Mouse (Mus musculus) MEL (cell line): ENCODE measurements around the gene Cry1. TPM values are rescaled to one million over a fixed set of nuclear protein-coding genes. Genes with fewer than 3 reads are reported as not detected.

Experiments
- DNase-seq: peaks from one replicate; pipeline ENCODE4 v3.0.0; 2011; ENCODE audit warnings: low read depth, low spot score
- H3K27ac ChIP-seq: 2 replicates; pipeline ENCODE4 v1.5.1; 2012; ENCODE audit warnings: low read depth, mild to moderate bottlenecking, control low read depth, low read length, moderate library complexity; ENCODE audit not compliant: control insufficient read depth
- H3K27me3 ChIP-seq, 2 experiments: fragments of 150-350 bp in 1 of 2; sonication (generic) in 1 of 2; 2 replicates each; pipeline ENCODE4 v1.6.1; 2012; ENCODE audit warnings: low read length in 2 of 2, mild to moderate bottlenecking in 2 of 2, improper control_type of control experiment in 1 of 2, moderate library complexity in 1 of 2; ENCODE audit not compliant: insufficient read depth in 2 of 2, control insufficient read depth in 1 of 2
- H3K36me3 ChIP-seq, 2 experiments: 2 replicates each; pipeline ENCODE4 v1.6.1; 2012 to 2014; ENCODE audit warnings: low read length in 2 of 2, improper control_type of control experiment in 1 of 2, inconsistent platforms in 1 of 2, mild to moderate bottlenecking in 1 of 2; ENCODE audit not compliant: insufficient read depth in 2 of 2, control insufficient read depth in 1 of 2
- H3K4me1 ChIP-seq, 2 experiments: fragments of 150-350 bp in 1 of 2; sonication (generic) in 1 of 2; 2 replicates each; pipeline ENCODE4 v1.6.1; 2012; ENCODE audit warnings: low read length in 2 of 2, improper control_type of control experiment in 1 of 2, mild to moderate bottlenecking in 1 of 2; ENCODE audit not compliant: insufficient read depth in 2 of 2, control insufficient read depth in 1 of 2
- H3K4me3 ChIP-seq, 2 experiments: fragments of 150-350 bp in 1 of 2; sonication (generic) in 1 of 2; 2 replicates each; pipeline ENCODE4 v1.5.1; 2012; ENCODE audit warnings: low read depth in 2 of 2, low read length in 2 of 2, mild to moderate bottlenecking in 2 of 2, moderate library complexity in 2 of 2, control low read depth in 1 of 2, improper control_type of control experiment in 1 of 2; ENCODE audit not compliant: control insufficient read depth in 1 of 2, insufficient read depth in 1 of 2
- H3K79me2 ChIP-seq: 2 replicates; pipeline ENCODE4 v1.6.1; 2012; ENCODE audit warnings: mild to moderate bottlenecking, low read length, moderate library complexity; ENCODE audit not compliant: control insufficient read depth, poor library complexity, insufficient read depth
- H3K9ac ChIP-seq: 2 replicates; pipeline ENCODE4 v1.6.1; 2012; ENCODE audit warnings: low read depth, mild to moderate bottlenecking, control low read depth, low read length, moderate library complexity; ENCODE audit not compliant: control insufficient read depth, poor library complexity, severe bottlenecking
- H3K9me3 ChIP-seq: fragments of 150-350 bp; sonication (generic); replicated peaks from 2 replicates; pipeline ENCODE4 v1.6.1; 2012; ENCODE audit warnings: mild to moderate bottlenecking, low read length, improper control_type of control experiment, moderate library complexity; ENCODE audit not compliant: insufficient read depth
- E2F4 ChIP-seq: IDR thresholded peaks from 2 replicates; pipeline ENCODE4 v1.6.1; 2011; ENCODE audit warnings: low read depth, low read length, improper control_type of control experiment, borderline replicate concordance
- EP300 ChIP-seq, 2 experiments: IDR thresholded peaks; 2 replicates each; pipeline ENCODE4 v1.6.1; 2011; ENCODE audit warnings: improper control_type of control experiment in 2 of 2, low read length in 2 of 2, low read depth in 1 of 2, mild to moderate bottlenecking in 1 of 2
- ETS1 ChIP-seq: IDR thresholded peaks from 2 replicates; pipeline ENCODE4 v1.6.1; 2012; ENCODE audit warnings: low read depth, mild to moderate bottlenecking, inconsistent platforms, low read length, improper control_type of control experiment, moderate library complexity
- GABPA ChIP-seq: IDR thresholded peaks from 2 replicates; pipeline ENCODE4 v1.6.1; 2012; ENCODE audit warnings: low read depth, mild to moderate bottlenecking, inconsistent platforms, low read length, improper control_type of control experiment, moderate library complexity
- GATA1 ChIP-seq: IDR thresholded peaks from 2 replicates; pipeline ENCODE4 v1.6.1; 2011; ENCODE audit warnings: low read depth, low read length, improper control_type of control experiment
- KAT2A ChIP-seq: conservative IDR thresholded peaks from 2 replicates; pipeline ENCODE4 v1.6.1; 2012; ENCODE audit warnings: low read depth, low read length, improper control_type of control experiment, inconsistent platforms
- MAX ChIP-seq: IDR thresholded peaks from 2 replicates; pipeline ENCODE4 v1.6.1; 2011; ENCODE audit warnings: low read length, improper control_type of control experiment
- MXI1 ChIP-seq: IDR thresholded peaks from 2 replicates; pipeline ENCODE4 v1.6.1; 2011; ENCODE audit warnings: mild to moderate bottlenecking, low read depth, low read length, improper control_type of control experiment
- MYB ChIP-seq: IDR thresholded peaks from 2 replicates; pipeline ENCODE4 v1.6.1; 2011; ENCODE audit warnings: mild to moderate bottlenecking, low read depth, low read length, improper control_type of control experiment
- MYC ChIP-seq: IDR thresholded peaks from 2 replicates; pipeline ENCODE4 v1.6.1; 2011; ENCODE audit warnings: low read depth, mild to moderate bottlenecking, low read length, improper control_type of control experiment, moderate library complexity
- POLR2A ChIP-seq, 2 experiments: IDR thresholded peaks; 2 replicates each; pipeline ENCODE4 v1.6.1; 2011 to 2012; ENCODE audit warnings: low read length in 2 of 2, mild to moderate bottlenecking in 2 of 2, control low read depth in 1 of 2, improper control_type of control experiment in 1 of 2, low read depth in 1 of 2, moderate library complexity in 1 of 2; ENCODE audit not compliant: control insufficient read depth in 1 of 2, insufficient read depth in 1 of 2, poor library complexity in 1 of 2
- POLR2AphosphoS2 ChIP-seq: IDR thresholded peaks from 2 replicates; pipeline ENCODE4 v1.6.1; 2011; ENCODE audit warnings: low read length, improper control_type of control experiment
- POLR2AphosphoS5 ChIP-seq: IDR thresholded peaks from 2 replicates; pipeline ENCODE4 v1.6.1; 2012; ENCODE audit warnings: low read depth, borderline replicate concordance, mild to moderate bottlenecking, inconsistent platforms, low read length, moderate library complexity, mixed read lengths
- RCOR1 ChIP-seq: IDR thresholded peaks from 2 replicates; pipeline ENCODE4 v1.6.1; 2012; ENCODE audit warnings: low read depth, mild to moderate bottlenecking, inconsistent platforms, low read length, improper control_type of control experiment
- SMC3 ChIP-seq: IDR thresholded peaks from 2 replicates; pipeline ENCODE4 v1.6.1; 2011; ENCODE audit warnings: low read depth, low read length, improper control_type of control experiment
- TAL1 ChIP-seq: IDR thresholded peaks from 2 replicates; pipeline ENCODE4 v1.6.1; 2012; ENCODE audit warnings: mild to moderate bottlenecking, inconsistent platforms, low read length, moderate library complexity, mixed read lengths
- TBP ChIP-seq: IDR thresholded peaks from 2 replicates; pipeline ENCODE4 v1.8.0; 2011; ENCODE audit warnings: low read depth, low read length, improper control_type of control experiment
- TCF12 ChIP-seq: IDR thresholded peaks from 2 replicates; pipeline ENCODE4 v1.6.1; 2014; ENCODE audit warnings: low read depth, mild to moderate bottlenecking, inconsistent platforms, low read length, improper control_type of control experiment, moderate library complexity
- UBTF ChIP-seq: IDR thresholded peaks from 2 replicates; pipeline ENCODE4 v1.6.1; 2012; ENCODE audit warnings: low read depth, mild to moderate bottlenecking, inconsistent platforms, low read length, improper control_type of control experiment, moderate library complexity, borderline replicate concordance; ENCODE audit not compliant: insufficient read depth
- ZC3H11A ChIP-seq: IDR thresholded peaks from 2 replicates; pipeline ENCODE4 v1.6.1; 2012; ENCODE audit warnings: low read depth, mild to moderate bottlenecking, inconsistent platforms, low read length, improper control_type of control experiment
- polyA plus RNA-seq, 2 experiments: library from polyadenylated mRNA; stranded (reverse) in 1 of 2; unstranded in 1 of 2; fragments of >175 nt in 1 of 2; fragments of >200 nt in 1 of 2; gene quantifications; 2 replicates each; pipeline versions ENCODE4 v1.2.1 to v1.2.4; 2012; ENCODE audit warnings: low replicate concordance in 2 of 2, low read depth in 1 of 2; ENCODE audit not compliant: insufficient read length in 2 of 2, insufficient read depth in 1 of 2, missing spikeins in 1 of 2
- total RNA-seq: library from RNA; depleted of rRNA; stranded (reverse); fragments of 300-350 nt; gene quantifications from 2 replicates; pipeline ENCODE4 v1.2.3, GENCODE M21; 2012

Cry1 gene
- total and polyA plus RNA-seq, 3 experiments, result not detected

DNA sequence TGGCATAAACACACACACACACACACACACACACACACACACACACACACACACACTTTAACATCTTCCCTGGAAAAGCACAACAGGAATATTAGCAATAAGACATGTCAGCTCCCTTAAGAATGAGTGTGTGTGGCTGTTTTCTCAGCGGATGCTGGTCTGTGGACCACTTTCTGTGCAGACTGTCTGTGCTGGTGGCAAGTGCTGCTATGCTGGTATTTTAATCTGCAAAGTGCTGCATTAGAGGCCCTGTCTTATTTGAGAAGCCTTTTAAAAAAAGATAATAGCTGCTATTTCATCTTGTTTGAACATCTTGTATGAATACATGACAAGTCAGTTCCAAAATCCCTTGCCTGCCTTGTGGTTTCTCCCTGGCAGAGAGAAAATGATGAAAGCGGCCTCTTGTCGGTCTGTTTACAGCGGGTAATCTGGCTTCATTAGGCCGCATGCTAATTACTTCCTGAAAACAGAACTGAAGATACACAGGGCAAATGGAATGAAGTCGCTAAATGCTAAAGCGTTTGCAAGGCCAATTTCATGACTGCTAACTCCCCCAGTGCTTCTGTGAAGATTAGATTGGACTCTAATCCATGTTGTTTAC is 19.5 kb upstream of the Cry1 start:
- H3K4me1 ChIP-seq, result no peaks in the 10 kb centered on the region
- TF ChIP-seq TBP (no peak), ZC3H11A (no peak), MXI1 (no peak)
- TF ChIP-seq, all 39 proteins: peak for 0
- no peak for DNase-seq
- H3K9me3 ChIP-seq, result no peaks in the 10 kb centered on the region
- no peaks in the 10 kb centered on the region for H3K27me3 ChIP-seq
- H3K79me2 ChIP-seq, result no peaks in the 10 kb centered on the region
- H3K27ac ChIP-seq, result no peak overlapping the region
- no peak overlapping the region for H3K4me3 ChIP-seq
- H3K9ac ChIP-seq, result no peak overlapping the region
- no peaks in the 10 kb centered on the region for H3K36me3 ChIP-seq

DNA sequence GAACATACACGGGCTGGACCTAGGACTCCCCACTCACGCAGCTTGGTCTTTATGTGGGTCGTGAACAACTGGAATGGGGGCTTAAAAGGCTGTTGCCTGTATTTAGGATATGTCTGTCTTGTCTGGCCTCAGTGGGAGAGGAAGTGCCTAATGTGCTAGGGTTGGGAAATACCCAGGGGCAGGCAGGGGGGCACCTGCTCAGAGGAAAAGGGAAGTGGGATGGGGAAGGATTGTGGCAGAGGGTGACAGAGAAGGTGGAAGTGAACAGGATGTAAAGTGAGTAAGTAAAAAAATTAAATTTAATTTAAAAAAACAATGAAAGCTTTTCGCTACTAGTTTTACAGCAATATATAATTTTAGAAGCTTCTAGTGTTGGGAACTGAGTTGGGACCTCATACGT is 9.7 kb upstream of the Cry1 start:
- H3K9me3 ChIP-seq, result no peaks in the 10 kb centered on the region
- no peaks in the 10 kb centered on the region for H3K36me3 ChIP-seq
- no peaks in the 10 kb centered on the region for H3K4me1 ChIP-seq
- DNase-seq, result no peak
- no peaks in the 10 kb centered on the region for H3K79me2 ChIP-seq
- H3K27me3 ChIP-seq, result no peaks in the 10 kb centered on the region
- no peak overlapping the region for H3K4me3 ChIP-seq
- H3K27ac ChIP-seq, result no peak overlapping the region
- H3K9ac ChIP-seq, result no peak overlapping the region
- TF ChIP-seq POLR2A (IDR thresholded peaks at IDR 0.05; ENCODE audit: control insufficient read depth in 1 of 2, insufficient read depth in 1 of 2, low read depth in 1 of 2, low read length in 2 of 2, poor library complexity in 1 of 2) (no peak), MAX (no peak), RCOR1 (no peak), TAL1 (no peak), ZC3H11A (no peak), MYB (no peak), TBP (no peak), POLR2AphosphoS5 (no peak), GATA1 (no peak), SMC3 (no peak), ETS1 (no peak), POLR2AphosphoS2 (no peak), TCF12 (no peak), EP300 (IDR thresholded peaks at IDR 0.05; ENCODE audit: low read depth in 1 of 2, low read length in 2 of 2) (no peak), GABPA (no peak), MYC (no peak), KAT2A (no peak), UBTF (no peak), E2F4 (no peak)
